Mouse (Mus musculus) cerebral cortex, adult 2 months (tissue): ENCODE results near the gene Ahnak.

Source experiments
- WGBS: fragments of 180-500 bp; shearing (Covaris S2); methylation state at CpG from one replicate; pipeline ENCODE4 v1.1.7; 2018; 5-methylcytosine and 5-hydroxymethylcytosine counted together

Ahnak gene

DNA sequence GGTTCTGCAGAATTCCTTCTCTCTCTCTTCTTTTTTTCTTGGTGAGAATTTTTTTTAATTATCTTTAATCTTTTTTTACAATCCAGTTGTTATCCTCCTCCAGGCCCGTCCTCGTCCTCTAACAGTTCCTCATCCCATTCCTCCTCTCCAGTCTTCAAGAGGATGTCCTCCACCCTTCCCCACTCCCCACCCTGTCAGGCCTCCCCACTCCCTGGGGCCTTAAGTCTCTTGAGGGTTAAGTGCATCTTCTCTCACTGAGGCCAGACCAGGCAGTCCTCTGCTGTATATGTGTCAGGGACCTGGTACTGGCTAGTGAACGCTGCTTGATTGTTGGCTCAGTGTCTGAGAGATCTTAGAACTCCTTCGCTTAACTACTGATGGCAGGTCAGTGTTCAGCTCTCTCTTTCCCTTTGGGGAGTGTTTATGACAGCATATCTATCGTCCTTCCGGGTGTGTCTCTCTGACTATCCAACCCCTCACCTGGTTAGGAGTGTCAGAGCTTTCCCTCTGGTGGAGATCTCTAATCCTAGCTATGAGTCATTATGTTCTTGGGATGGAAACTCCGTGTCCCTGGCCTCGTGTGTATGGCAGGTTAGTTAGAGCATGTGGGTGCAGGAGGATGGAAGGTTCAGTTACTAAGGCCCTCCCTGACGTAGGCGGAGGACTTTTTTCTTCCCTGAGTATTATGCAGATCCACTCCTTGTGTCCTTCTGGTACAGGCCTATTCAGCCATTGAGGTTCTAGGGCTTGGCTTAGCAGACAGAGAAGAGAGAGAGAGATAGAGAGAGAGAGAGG is 5.9 kb downstream of the Ahnak start:
- 75% methylated on average over 10 of the region's 10 CpGs for WGBS

DNA sequence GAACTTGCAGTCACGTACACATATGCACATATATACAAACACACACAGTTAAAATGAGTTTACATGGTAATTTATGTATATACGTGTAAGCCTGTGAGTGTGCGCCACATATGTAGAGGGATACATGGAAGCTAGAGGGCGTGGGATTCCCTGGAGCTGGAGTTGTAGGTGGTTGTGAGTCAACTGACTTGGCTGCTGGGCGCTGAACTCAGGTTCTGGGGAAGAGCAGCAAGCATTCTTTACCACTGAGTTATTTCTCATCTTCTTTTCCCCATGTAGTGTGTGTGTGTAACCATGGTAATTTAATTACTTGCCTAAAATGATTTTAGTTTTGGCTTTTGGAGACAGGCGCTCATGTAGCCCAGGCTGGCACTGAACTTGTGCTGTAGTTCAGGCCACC is 7.5 kb downstream of the Ahnak start:
- WGBS = 72% methylated on average over 6 of the region's 6 CpGs

DNA sequence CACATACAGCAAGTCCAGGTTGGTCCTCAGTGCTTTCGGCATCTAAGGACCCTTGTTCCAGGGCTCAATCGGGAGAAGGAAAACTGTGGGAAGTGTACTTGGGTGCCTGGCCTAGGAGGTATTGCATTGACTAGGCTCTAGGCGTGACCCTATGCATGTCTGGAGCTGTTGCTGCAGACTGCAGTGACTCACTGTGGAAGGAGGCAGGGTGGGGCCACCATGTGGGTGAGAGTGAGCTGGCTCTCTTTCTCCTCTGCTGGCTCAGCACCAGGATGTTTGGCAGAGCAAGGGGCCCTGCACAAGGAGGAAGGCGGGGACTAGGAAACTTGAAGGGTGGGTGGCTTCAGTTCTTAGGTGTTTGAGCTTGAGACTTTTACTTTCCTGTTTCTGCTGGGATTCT is 8.5 kb downstream of the Ahnak start:
- 25% methylated on average over 4 of the region's 4 CpGs for WGBS

DNA sequence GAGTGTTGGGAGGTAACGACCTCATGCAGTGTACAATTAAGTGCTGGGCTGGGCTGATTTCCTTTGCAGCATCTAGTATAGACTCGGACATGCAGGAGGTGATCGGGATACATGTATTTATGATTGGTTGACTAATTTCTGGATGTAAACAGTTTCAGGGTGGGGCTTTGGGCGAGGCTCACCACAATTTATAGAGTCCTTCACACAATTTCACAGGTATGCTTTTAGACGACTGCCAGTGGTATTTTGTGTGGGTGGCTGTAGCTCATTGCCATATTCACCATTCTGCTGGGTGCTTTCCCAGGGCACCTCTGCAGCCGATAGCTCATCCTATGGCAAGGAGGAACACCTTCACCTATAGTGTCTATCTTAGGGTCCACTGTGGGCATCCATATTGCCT is 9.5 kb downstream of the Ahnak start:
- 69% methylated on average over 6 of the region's 6 CpGs for WGBS

DNA sequence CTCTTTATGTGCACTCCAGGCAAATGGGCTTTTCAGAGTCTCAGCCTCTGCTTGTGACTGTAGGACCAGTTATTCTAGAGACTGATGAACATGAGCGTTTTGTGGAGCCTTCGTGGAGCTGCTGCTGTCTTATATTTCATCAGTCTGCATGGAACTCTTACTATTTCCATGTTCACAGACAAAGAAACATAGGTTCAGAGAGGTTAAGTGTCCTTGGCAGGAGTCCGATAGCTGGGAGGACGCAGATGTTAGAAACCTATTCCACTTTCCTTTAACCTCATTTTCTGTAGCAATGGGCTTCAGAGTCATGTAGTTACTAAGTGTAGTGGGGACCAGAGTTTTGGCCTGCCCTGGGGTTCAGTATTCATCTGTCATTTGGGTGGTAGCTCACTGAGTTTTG is 10.1 kb downstream of the Ahnak start:
- 89% methylated on average over 4 of the region's 4 CpGs for WGBS

DNA sequence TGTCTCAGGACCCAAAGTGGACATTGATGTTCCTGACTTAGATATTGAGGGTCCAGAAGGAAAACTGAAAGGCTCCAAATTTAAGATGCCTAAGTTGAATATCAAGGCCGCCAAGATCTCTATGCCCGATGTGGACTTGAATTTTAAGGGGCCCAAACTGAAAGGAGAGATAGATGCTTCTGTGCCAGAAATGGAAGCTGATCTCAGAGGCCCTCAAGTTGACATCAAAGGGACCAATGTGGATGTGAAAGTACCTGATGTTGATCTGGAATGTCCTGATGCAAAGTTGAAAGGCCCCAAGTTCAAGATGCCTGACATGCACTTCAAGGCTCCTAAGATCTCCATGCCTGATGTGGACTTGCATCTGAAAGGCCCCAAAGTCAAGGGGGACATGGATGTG is 17.8 kb downstream of the Ahnak start:
- 94% methylated on average over 2 of the region's 2 CpGs for WGBS

DNA sequence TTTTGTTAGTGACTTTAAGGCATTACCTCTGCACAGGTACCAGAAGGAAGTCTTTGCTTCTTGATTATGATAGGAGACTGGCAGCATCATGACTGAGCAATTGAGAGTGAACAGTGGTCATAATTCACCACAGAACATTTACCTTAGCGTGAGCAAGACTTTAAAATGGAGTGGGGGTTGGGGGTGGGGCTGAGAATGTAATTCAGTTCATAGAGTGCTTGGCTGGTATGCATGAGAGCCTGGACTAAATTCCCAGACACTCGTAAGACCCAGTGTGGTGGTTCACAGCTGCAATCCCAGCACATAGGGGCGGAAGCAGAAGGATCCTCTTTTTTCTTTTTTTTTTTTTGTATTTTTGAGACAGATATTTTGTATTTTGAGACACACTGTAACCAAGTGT is 30.2 kb downstream of the Ahnak start:
- WGBS = 97% methylated on average over 3 of the region's 3 CpGs

DNA sequence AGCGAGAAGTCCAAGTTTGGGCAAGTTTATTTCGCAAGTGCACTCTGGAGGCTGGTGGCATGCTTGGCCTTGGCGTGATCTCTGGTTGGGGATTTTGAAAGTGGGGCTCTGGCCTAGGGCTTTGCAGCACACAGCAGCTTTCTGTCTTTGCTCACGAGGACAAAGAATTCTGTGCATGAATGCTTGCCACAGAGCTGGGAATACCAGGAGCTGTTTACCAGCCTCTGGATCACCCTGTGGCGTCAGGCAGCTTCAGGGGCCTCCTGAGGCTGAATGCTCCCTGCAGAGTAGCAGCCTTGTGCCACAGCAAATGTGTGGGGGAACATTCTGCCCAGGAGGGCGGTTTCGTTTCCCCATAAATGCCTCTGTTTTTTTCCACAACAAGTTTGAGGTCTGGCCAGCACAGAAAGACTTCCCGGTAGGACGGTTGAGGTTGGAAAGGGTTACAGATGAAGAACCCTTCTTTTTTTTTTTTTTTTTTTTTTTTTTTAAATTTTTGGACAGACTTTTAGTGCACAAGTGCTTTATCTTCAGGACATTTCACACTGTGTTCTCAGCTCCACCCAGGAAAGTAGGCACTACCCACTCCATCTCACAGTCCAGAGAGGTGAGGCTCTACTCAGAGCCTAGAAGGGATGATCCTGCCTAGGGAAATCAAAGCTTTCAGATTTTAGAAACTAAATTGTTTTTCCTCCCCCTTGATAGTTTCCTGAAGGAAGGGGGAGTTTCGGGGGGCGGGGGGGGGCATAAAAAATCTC is 34.1 kb downstream of the Ahnak start:
- WGBS = 52% methylated on average over 11 of the region's 11 CpGs

DNA sequence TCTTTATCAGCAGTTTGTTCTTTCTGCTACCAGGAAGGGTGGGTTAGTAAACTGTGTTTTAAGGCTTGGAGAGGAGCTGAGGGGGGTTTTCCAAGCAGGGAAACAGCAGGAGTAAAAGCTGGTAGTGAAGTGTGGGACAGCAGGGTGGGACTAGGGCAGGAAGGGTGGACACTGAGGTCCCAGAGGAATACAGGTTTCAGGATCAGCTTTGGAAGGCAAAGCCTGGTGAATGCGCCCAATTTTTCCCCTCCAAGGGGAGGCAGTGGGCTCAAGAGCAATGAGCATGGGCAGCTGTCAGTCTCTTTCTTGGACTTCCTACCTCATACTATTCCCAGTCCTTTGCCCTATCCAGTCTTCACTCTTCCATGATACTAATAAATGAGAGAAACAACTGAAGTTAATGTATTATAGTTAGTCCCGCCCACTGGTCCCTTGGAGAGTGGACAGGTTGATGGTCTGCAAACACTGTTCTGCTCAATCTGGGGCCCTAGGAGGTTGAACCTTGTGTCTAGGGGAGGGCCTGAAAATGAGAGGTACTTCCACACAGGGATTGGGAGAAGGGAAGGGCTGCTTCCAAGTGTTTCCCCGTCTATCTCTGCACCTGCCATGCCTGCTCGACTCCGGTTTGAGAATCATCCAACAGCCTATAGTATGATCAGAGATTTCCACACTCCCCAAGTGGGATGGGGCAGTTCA is 36.6 kb downstream of the Ahnak start:
- WGBS = 95% methylated on average over 5 of the region's 5 CpGs

DNA sequence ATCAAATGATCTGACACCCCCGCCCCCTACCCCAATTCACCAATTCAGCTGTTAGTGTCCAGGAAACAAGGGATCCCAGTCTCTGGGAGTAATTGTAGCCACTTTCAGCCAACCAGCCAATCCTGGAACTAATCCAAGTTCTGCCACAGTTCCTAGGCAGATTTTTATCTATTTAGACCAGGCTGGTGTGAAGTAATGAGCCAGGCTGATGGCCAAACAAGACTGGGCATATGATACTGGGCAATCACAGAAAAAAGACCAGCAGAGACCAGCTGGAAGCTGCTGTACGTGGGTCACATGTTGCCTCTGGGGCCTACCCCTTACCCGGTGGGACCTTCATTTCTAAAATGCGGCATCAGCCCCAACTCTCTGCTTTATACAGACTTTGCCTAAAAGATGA is 37.5 kb downstream of the Ahnak start:
- 65% methylated on average over 4 of the region's 4 CpGs for WGBS

DNA sequence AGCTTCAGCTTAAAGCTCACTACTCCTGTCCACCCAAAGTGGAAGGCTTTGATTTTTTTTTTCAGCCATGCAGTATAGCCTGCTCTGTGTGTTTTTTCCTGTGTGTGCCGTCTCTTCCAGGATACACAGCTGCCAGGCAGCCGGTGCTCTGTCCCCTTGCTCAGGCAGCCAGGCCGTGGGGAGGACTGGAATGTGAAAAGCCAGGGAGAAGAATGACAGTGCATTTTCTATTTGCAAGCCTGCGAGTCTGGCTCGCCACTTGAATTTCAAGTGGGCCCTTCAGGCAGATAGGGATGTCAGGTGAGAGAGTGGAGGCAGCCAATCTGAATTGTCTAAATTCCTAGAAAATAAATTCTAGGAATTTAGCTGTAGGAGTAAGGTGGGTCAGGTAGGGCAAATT is 38.7 kb downstream of the Ahnak start:
- WGBS = 35% methylated on average over 5 of the region's 5 CpGs

DNA sequence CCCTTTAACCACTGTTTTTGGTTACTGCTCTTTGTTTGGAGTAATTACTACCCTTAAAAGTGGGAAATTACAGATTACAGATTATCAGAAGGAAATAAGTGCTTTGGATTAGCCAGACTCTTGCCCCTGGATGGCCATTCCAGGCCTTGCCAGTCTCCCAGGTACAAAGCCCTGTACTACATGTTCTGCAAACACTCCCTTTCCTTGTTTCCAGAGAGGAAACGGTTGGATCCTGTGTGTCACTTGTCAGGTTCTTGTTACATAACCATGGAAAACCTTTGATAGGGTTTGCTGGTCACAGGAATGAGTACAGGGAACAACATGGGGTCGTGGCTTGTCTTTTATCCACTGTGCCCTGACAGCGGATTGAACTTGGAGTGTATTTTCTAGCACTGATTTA is 39.3 kb downstream of the Ahnak start:
- 79% methylated on average over 3 of the region's 3 CpGs for WGBS

DNA sequence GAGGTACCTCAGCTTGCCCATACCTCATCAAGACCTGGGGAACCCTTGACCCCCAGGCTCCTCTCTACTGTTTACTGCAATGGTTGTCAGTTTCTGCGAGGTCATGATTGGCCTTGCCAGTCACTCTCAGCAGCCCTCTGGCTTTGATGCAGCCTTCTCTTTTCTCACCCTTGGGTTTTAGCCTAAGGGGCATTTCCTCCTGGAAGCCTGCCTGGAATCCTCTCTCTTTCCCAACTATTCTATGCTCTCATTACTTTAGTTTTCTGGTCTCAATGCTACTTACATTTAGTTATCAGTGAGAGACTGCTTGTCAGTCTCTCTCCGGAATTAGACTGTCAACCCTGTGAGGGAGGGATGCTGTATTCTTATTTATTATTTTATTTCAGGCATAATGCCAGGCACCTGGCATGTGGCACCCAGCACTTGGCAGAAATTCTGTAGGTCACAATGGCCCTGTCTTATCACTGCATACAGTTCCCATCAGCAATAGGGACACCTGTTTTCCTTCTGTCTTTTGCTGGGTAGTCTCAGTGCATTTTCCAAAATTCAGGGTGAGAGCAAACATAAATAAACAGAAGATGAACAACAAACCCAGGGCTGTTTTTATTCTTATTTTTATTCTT is 40.7 kb downstream of the Ahnak start:
- WGBS = 68% methylated on average over 2 of the region's 2 CpGs

DNA sequence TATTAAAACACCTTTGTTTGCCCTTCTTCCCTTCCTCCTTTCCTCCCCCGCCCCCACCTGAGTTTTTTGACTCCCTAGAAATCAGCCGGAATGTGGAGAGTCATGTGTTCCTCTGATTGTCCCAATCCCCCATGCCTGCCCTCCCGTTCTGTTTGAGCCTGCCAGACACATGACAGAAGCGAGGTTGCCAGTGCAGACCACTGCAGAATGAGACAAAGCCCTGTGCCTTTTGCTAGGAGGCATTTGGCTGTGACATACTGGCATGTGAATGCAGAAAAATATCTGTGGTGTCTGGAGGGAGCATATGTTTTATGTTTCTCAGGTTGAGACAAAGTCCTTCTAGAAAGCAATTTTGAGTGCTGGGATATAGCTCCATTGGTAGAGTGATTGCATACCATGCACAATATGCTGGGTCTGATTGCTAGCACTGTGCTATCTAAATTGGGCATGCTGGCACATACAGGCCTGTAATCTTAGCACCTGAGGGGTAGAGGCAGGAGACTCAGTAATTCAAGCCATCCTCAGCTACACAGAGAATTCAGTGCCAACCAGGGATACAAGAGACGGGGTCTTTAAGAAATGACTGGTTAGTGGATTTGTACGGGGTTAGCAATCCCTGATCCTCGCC is 43.5 kb downstream of the Ahnak start:
- 72% methylated on average over 7 of the region's 7 CpGs for WGBS

DNA sequence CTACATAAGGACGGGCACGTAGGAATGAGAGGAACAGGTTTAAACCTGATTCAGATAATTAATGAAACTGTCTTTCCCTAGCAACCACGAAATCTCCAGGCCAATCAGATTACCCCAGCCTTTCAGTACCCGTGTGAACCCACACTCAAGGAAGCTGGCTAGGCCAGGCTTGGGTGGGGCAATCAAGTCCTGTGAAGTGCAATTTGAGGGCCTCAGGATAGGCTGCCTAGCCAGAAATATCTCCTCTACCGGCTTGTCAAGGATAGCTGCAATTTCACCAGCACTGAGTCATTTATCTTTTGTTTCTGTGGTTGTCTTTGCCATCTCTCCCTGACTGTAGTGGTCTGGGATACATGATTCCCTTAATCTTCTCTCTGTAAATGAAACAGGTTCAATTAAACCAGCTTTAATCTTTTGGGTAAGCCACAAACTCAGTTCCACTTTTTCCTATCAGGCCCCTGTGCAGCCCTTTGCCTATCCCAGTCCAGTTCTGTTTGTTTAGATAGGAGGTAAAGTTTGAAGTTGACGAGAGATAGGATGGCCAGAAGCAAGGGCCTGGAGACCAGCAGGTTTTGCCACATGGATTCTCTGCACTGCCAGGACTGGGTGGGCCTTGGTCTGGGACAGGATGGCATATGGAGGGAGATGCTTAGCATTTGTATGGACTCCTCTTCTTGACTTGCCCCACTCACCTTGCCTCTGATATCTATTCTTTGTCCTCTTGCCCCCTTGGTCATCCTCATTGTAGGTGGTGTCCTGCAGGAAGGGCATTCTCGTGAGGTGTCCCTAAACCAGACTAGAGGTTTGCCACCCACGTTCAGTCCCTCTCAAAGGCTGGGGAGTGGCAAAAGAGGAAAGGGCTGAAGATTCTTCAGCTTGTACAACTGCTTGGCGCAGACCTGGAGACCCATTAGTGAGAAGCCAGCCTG is 44.6 kb downstream of the Ahnak start:
- WGBS = 80% methylated on average over 9 of the region's 9 CpGs

DNA sequence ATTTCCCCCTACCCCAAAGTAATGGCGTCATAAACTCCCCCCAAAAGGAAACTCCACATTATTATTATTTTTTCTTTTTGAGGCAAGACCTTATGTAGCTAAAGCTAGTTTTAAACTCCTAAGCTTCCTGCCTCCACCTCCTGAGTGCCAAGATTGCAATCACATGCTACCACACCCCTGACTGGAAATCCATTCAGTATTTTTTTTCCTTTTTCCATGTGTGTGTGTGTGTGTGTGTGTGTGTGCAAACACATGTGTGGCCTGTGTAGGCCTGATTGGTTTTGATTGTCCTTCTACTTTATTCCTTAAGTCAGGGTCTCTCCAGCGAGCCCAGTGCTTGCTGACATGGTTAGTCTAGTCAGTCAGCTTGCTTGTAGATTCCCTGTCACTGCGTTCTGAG is 45.4 kb downstream of the Ahnak start:
- 92% methylated on average over 3 of the region's 3 CpGs for WGBS

DNA sequence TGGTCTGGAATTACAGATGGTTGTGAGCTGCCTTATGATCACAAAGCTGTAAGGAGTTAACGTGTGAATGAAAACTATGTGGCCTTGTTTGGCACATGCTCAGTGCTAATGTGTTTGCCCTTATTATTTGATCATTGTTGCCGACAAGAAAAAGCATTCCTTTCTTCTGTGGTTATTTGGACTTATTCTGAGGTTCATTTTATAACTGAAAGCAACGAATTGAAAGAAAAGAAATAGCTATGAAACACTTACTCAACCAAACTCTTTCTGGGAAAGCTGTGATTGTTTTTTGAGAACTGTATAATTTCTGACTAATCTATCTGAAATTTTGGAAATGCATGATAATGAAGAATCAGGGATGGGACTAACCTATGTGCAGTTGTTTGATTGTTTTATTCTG is 46.0 kb downstream of the Ahnak start:
- 66% methylated on average over 3 of the region's 3 CpGs for WGBS

DNA sequence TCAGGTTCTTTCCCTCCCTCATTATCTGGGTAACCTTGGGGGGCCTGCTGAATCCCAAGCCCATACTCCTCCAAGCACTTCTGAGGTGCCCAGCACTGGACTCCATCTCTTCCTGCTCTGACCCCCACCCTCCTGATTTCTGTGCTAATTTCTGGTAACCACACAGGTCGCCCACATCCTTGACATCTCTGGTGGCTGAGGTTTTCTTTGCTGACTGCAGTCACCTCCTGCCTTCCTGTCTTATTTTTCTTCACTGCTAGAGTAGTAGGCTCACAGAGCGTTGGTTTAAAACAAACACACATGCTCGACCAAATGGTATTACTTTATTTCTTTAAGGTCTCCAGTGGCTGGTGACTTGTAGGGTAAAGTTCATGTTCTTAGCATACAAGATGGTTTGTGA is 49.1 kb downstream of the Ahnak start:
- WGBS = 83% methylated on average over 3 of the region's 3 CpGs

DNA sequence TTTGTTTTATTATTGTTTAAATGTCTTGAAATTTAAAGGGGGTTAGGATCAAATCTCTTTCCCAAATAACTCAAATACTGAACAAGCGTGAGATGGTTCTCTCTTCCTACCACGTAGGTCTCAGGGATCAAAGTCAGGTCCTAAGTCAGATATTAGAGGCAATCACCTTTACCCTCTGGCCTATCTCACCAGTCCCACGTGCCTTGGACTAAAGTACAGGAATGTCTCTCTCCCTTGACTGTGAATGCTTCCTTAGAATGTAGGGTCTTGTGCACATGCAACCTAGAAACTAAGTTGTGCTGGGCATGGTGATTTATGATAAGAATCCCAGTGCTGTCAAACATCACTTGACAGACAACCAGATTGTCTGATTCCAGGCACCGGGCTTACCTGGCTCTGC is 50.2 kb downstream of the Ahnak start:
- WGBS = 93% methylated on average over 4 of the region's 4 CpGs

DNA sequence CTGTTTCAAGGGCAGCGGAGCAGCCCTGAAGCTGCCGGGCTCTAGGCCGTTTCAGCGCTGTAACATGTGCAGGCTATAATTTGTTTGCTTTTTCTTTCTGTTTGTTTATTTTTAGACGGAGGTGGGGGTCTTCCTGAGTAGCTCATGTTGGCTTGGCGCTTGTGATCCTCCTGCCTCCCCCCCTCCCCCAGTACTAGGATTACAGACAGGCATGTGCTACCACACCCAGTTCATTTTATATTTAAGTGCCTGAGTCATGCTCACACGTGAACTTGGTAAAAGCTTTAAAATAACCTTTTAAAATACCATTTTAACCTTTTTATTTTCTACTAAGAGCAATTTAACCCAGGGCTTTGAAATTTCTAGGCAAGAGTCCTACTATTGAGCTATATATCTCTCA is 50.8 kb downstream of the Ahnak start:
- 64% methylated on average over 7 of the region's 7 CpGs for WGBS

DNA sequence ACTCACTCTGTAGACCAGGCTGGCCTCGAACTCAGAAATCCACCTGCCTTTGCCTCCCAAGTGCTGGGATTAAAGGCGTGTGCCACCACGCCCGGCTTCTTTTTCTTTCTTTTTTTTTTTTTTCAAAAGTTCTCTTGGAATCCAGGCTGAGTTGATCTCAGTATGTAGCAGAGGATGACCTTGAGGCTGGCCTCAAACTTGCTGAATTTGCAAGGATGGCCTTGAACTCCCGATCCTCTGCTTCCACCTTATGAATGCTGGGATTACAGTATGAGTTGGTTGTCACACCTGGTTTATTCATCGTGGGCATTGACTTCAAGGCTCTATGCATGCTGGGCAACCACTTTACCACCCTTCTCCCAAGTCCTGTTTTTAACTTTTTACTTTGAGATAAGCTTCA is 51.6 kb downstream of the Ahnak start:
- 92% methylated on average over 6 of the region's 6 CpGs for WGBS
